Mouse (Mus musculus): ENCODE measurements around the gene Pard6b.

GRCm38 (mm10) chr2:168033905-168034304 is 46.9 kb upstream of the Pard6b start:
- no peak for TF ChIP-seq EP300 (IDR thresholded peaks at IDR 0.05; ENCODE audit: low read depth in 1 of 2, low read length in 2 of 2)
- TF ChIP-seq NELFE (IDR thresholded peaks at IDR 0.05; ENCODE audit: low read depth, low read length): no peak
- no peak for TF ChIP-seq CTCF (IDR thresholded peaks at IDR 0.05 in 2 of 3, conservative IDR thresholded peaks at IDR 0.05 in 1 of 3; ENCODE audit: control insufficient read depth in 1 of 3, insufficient read depth in 1 of 3, low read depth in 2 of 3, low read length in 3 of 3, poor library complexity in 1 of 3, severe bottlenecking in 1 of 3)

Measured in MEL (cell line).